Mouse (Mus musculus) bone marrow, adult 2 months (tissue): Measurements from ENCODE around the gene F3.

ENCODE experiments used
- CTCF ChIP-seq: fragments of 200-500 bp; IDR thresholded peaks from 2 replicates; pipeline ENCODE4 v1.5.1; 2011; ENCODE audit warnings: low read length, control low read depth; ENCODE audit not compliant: control insufficient read depth, insufficient read depth
- POLR2A ChIP-seq: fragments of 200-500 bp; IDR thresholded peaks from 2 replicates; pipeline ENCODE4 v1.6.1; 2011; ENCODE audit warnings: low read depth, mild to moderate bottlenecking, control low read depth, low read length, borderline replicate concordance; ENCODE audit not compliant: control insufficient read depth

DNA sequence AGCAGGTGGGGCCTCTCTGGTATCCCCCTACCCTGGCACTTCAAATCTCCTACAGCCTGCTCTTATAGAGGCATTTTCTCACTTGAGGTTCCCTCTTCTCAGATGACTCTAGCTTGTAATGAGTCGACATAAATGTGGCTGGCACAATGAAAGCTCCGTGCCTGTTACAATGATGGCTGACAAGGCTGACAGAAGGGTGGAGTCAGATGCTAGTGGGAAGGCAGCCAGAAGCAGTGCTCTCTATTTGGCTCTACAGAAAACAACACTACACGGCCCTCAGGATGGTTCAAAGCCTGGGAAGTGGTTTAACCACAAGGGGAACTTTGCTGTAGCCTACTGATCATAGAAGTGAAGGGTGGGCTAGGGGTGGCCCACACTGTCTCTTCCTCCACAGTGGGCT lies 31.8 kb downstream of the F3 start:
- no peak for TF ChIP-seq CTCF
- TF ChIP-seq POLR2A = no peak
